In the genomic region with DNA sequence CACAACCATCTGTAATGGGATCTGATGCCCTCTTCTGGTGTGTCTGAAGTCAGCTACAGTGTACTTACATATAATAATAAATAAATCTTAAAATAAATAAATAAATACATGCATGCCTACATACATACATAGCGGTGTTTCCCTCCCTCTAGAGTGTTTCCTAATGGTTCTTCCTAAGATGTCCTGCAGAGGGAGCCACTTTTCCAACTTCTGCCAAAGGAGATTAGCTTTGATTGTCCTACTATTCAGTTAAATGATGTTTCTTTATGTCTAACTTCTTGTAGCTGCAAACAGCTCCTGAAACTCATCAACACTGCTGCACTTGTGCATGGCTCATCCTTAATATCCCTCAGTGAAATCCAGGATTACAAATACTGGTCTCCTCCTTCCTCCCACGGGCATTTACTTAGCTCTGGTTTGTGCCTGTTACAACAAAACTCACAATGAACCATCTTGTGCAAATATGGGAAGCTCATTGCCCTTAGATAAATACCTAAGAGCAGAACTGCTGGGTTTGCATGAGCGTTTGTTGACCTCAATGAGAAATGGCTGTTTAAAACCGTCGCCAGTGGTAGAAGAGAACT, we compare ENCODE assay signal across 10 mouse cellular contexts. TPM values are rescaled to one million over a fixed set of nuclear protein-coding genes. Genes with fewer than 3 reads are reported as not detected.
DNase-seq lines count a peak whose midpoint lies in the region; ATAC-seq and TF ChIP-seq lines count a peak whose summit lies in the region.
"Had no signal": no experiment of that assay in that cellular context is flagged by ENCODE, and none has a peak within 500 bp of the region (broad histone marks: within the 10 kb centered on the region; RNA-seq: fewer than 3 reads in every experiment).

No protein-coding gene starts in this region.

- peak; percentile 66 for DNase-seq in heart, embryonic 10.5 days (ENCODE audit: low spot score)
- DNase-seq in heart, postnatal 25 days (ENCODE audit: low spot score), result no peak
- DNase-seq in thymus, postnatal 4 days, result peak; percentile 13
- no peak for DNase-seq in thymus, postnatal 0 days (ENCODE audit: low spot score)
- DNase-seq in heart, postnatal 0 days (ENCODE audit: low spot score), result peak; percentile 23
- DNase-seq in retina, postnatal 7 days (ENCODE audit: low read depth, low spot score), result peak; percentile 9
- DNase-seq in natural killer cell, adult 2 months (ENCODE audit: low spot score in 2 of 2), result no peak

- no peak overlapping the region for H3K4me3 ChIP-seq in heart, embryonic 10.5 days
- no peak overlapping the region for H3K4me3 ChIP-seq in heart, postnatal 0 days (ENCODE audit: low read depth, low read length)
- no peak overlapping the region for H3K4me3 ChIP-seq in forebrain, embryonic 13.5 days
- H3K4me3 ChIP-seq: embryonic facial prominence, embryonic 12.5 days; limb, embryonic 15.5 days had no signal

- 81% methylated on average over 5 of the region's 5 CpGs for WGBS in heart, embryonic 10.5 days
- WGBS in heart, postnatal 0 days, result 80% methylated on average over 5 of the region's 5 CpGs
- 85% methylated on average over 5 of the region's 5 CpGs for WGBS in forebrain, embryonic 13.5 days

- no peaks in the 10 kb centered on the region for H3K9me3 ChIP-seq in heart, embryonic 10.5 days
- H3K9me3 ChIP-seq in heart, postnatal 0 days (replicated peaks; ENCODE audit: control insufficient read depth, low read length), result no peaks in the 10 kb centered on the region
- no peaks in the 10 kb centered on the region for H3K9me3 ChIP-seq in forebrain, embryonic 13.5 days (replicated peaks)
- H3K9me3 ChIP-seq: embryonic facial prominence, embryonic 12.5 days; limb, embryonic 15.5 days had no signal

- no peaks in the 10 kb centered on the region for H3K36me3 ChIP-seq in heart, embryonic 10.5 days
- H3K36me3 ChIP-seq in heart, postnatal 0 days (replicated peaks; ENCODE audit: control insufficient read depth, insufficient read depth, low read length), result no peaks in the 10 kb centered on the region
- no peaks in the 10 kb centered on the region for H3K36me3 ChIP-seq in forebrain, embryonic 13.5 days (ENCODE audit: poor library complexity, severe bottlenecking)
- H3K36me3 ChIP-seq: embryonic facial prominence, embryonic 12.5 days; limb, embryonic 15.5 days had no signal

- intact Hi-C loops in heart, postnatal 25 days (cut with DNase I), result loop anchor here (2.0 kb wide), 1 partner anchor 260 kb away; no protein-coding TSS in a partner anchor

- TF ChIP-seq CTCF in heart, postnatal 0 days (IDR thresholded peaks at IDR 0.05; ENCODE audit: low read depth), result peak; percentile 53

- H3K9ac ChIP-seq in heart, postnatal 0 days (replicated peaks; ENCODE audit: low read depth, low read length), result no peak overlapping the region
- no peak overlapping the region for H3K9ac ChIP-seq in forebrain, embryonic 13.5 days
- H3K9ac ChIP-seq: embryonic facial prominence, embryonic 12.5 days; limb, embryonic 15.5 days had no signal

- H3K27me3 ChIP-seq in heart, embryonic 10.5 days (ENCODE audit: insufficient read depth, poor library complexity, severe bottlenecking), result no peaks in the 10 kb centered on the region
- no peaks in the 10 kb centered on the region for H3K27me3 ChIP-seq in heart, postnatal 0 days (ENCODE audit: control insufficient read depth, insufficient read depth, low read length)
- H3K27me3 ChIP-seq in forebrain, embryonic 13.5 days, result no peaks in the 10 kb centered on the region
- H3K27me3 ChIP-seq: embryonic facial prominence, embryonic 12.5 days; limb, embryonic 15.5 days had no signal

- no peak overlapping the region for H3K4me2 ChIP-seq in heart, postnatal 0 days (ENCODE audit: low read depth, low read length)
- no peak overlapping the region for H3K4me2 ChIP-seq in forebrain, embryonic 13.5 days
- H3K4me2 ChIP-seq: embryonic facial prominence, embryonic 12.5 days; limb, embryonic 15.5 days had no signal

- ATAC-seq in heart, postnatal 0 days (ENCODE audit: insufficient read depth, low read depth), result no peak
- no peak for ATAC-seq in forebrain, embryonic 13.5 days

- H3K4me1 ChIP-seq in heart, embryonic 10.5 days, result no peaks in the 10 kb centered on the region
- no peaks in the 10 kb centered on the region for H3K4me1 ChIP-seq in heart, postnatal 0 days (ENCODE audit: control insufficient read depth, insufficient read depth)
- no peaks in the 10 kb centered on the region for H3K4me1 ChIP-seq in forebrain, embryonic 13.5 days
- H3K4me1 ChIP-seq: embryonic facial prominence, embryonic 12.5 days; limb, embryonic 15.5 days had no signal

- TF ChIP-seq EP300 in heart, postnatal 0 days (IDR thresholded peaks at IDR 0.05; ENCODE audit: low read depth), result no peak

- no peak overlapping the region for H3K27ac ChIP-seq in heart, embryonic 10.5 days
- H3K27ac ChIP-seq in heart, postnatal 0 days (ENCODE audit: low read depth), result no peak overlapping the region
- H3K27ac ChIP-seq in forebrain, embryonic 13.5 days, result no peak overlapping the region
- H3K27ac ChIP-seq: embryonic facial prominence, embryonic 12.5 days; limb, embryonic 15.5 days had no signal

RNA-seq across cellular contexts. Expression of a gene that starts 47.5 kb away (rescaled TPM):
- polyA plus RNA-seq in heart, embryonic 10.5 days (2016; fragmentation: Nextera tagmentation; extraction: Ambion mirVana), result 8.7 and 17.2 TPM in 2 replicates
- total RNA-seq in heart, postnatal 25 days (2021), result 1 to 10 TPM; 3.7 to 3.8 TPM
- polyA plus RNA-seq in thymus, postnatal 0 days (2015; fragmentation: Nextera tagmentation; extraction: Ambion mirVana), result 3.5 and 3.9 TPM in 2 replicates
- total RNA-seq in heart, postnatal 0 days (2014; rRNA removed; ENCODE audit: low replicate concordance), result 11.3 and 15.5 TPM in 2 replicates
- polyA plus RNA-seq in heart, postnatal 0 days (2015; fragmentation: Nextera tagmentation; extraction: Ambion mirVana), result 2.2 and 3.1 TPM in 2 replicates
- polyA plus RNA-seq in forebrain, embryonic 13.5 days (2015; fragmentation: Nextera tagmentation; extraction: Ambion mirVana), result 14.7 and 18.2 TPM in 2 replicates

Comparison
In these comparisons a context has a peak if more than half of its experiments do, and no peak if none do; other contexts are left out.
1. DNase-seq: peak in heart, embryonic 10.5 days (single experiment), thymus, postnatal 4 days (single experiment), heart, postnatal 0 days (single experiment) and retina, postnatal 7 days (single experiment); none in heart, postnatal 25 days (single experiment), thymus, postnatal 0 days (single experiment) and natural killer cell, adult 2 months (0 of 2).